Mouse (Mus musculus) bone marrow, adult 2 months (tissue): Measurements from ENCODE around the gene Sart1. TPM values are rescaled to one million over a fixed set of nuclear protein-coding genes. Genes with fewer than 3 reads are reported as not detected.

Experiments
- H3K27ac ChIP-seq: fragments of 200-500 bp; 2 replicates; pipeline ENCODE4 v1.5.1; 2012; ENCODE audit warnings: low read depth, mild to moderate bottlenecking, control low read depth, inconsistent platforms, low read length; ENCODE audit not compliant: control insufficient read depth, poor library complexity, insufficient read depth
- H3K4me1 ChIP-seq: fragments of 200-500 bp; 2 replicates; pipeline ENCODE4 v1.6.1; 2011; ENCODE audit warnings: low read length; ENCODE audit not compliant: control insufficient read depth, insufficient read depth
- H3K4me3 ChIP-seq: fragments of 200-500 bp; replicated peaks from 2 replicates; pipeline ENCODE3; 2011; ENCODE audit warnings: mild to moderate bottlenecking, low read depth, low read length, control low read depth; ENCODE audit not compliant: control insufficient read depth
- CTCF ChIP-seq: fragments of 200-500 bp; IDR thresholded peaks from 2 replicates; pipeline ENCODE4 v1.5.1; 2011; ENCODE audit warnings: low read length, control low read depth; ENCODE audit not compliant: control insufficient read depth, insufficient read depth
- POLR2A ChIP-seq: fragments of 200-500 bp; IDR thresholded peaks from 2 replicates; pipeline ENCODE4 v1.6.1; 2011; ENCODE audit warnings: low read depth, mild to moderate bottlenecking, control low read depth, low read length, borderline replicate concordance; ENCODE audit not compliant: control insufficient read depth
- WGBS: fragments of 180-500 bp; shearing (Covaris S2); methylation state at CpG from one replicate; pipeline ENCODE4 v1.1.7; 2018; 5-methylcytosine and 5-hydroxymethylcytosine counted together
- polyA plus RNA-seq: library from polyadenylated mRNA; stranded (reverse); fragments of >200 nt; gene quantifications from 2 replicates; pipeline ENCODE4 v1.2.4, GENCODE M21; 2011; ENCODE audit warnings: low replicate concordance; ENCODE audit not compliant: missing spikeins, insufficient read depth, insufficient read length

Gene Sart1
- polyA plus RNA-seq, 1 experiment, result 213 TPM

GRCm38 (mm10) chr19:5334741-5335140 lies 53.8 kb downstream of the Sart1 start:
- WGBS, result 82% methylated on average over 5 of the region's 5 CpGs
- H3K4me1 ChIP-seq, result no peaks in the 10 kb centered on the region
- H3K27ac ChIP-seq, result no peak overlapping the region
- TF ChIP-seq POLR2A (no peak), CTCF (no peak)
- no peak overlapping the region for H3K4me3 ChIP-seq

GRCm38 (mm10) chr19:5327970-5328369 lies 60.5 kb downstream of the Sart1 start:
- TF ChIP-seq CTCF, result no peak
- no peak for TF ChIP-seq POLR2A
- Histone ChIP-seq H3K4me3 (no peak overlapping the region), H3K27ac (no peak overlapping the region), H3K4me1 (peaks cover 1% of the 10 kb centered on the region; the same call in 1 of the 2 replicates)
- WGBS, result 81% methylated on average over 19 of the region's 19 CpGs

Other genes starting within 250 kb of the Sart1 start
- gene Pacs1, start 115.6 kb downstream of the Sart1 start, polyA plus RNA-seq, result 12.0 and 16.5 TPM in 2 replicates
- 83.5 and 101 TPM in 2 replicates for gene Sf3b2, start 93.2 kb downstream of the Sart1 start, polyA plus RNA-seq
- gene Gal3st3, start 90.4 kb downstream of the Sart1 start, polyA plus RNA-seq, result 0.82 TPM in 1 of 2 replicates, not detected in the other
- gene Catsper1, start 53.0 kb downstream of the Sart1 start, polyA plus RNA-seq, result not detected in 2 replicates
- not detected in 2 replicates for gene Cst6, start 39.1 kb downstream of the Sart1 start, polyA plus RNA-seq
- 26.5 and 37.8 TPM in 2 replicates for gene Eif1ad, start 22.0 kb downstream of the Sart1 start, polyA plus RNA-seq
- gene Banf1, start 21.5 kb downstream of the Sart1 start, polyA plus RNA-seq, result 117 and 121 TPM in 2 replicates
- not detected in 2 replicates for gene Tsga10ip, start 13.8 kb upstream of the Sart1 start, polyA plus RNA-seq
- gene Drap1, start 36.3 kb upstream of the Sart1 start, polyA plus RNA-seq, result 169 and 195 TPM in 2 replicates
- 7.0 and 21.5 TPM in 2 replicates for gene AI837181, start 36.4 kb upstream of the Sart1 start, polyA plus RNA-seq
- gene Fosl1, start 58.8 kb upstream of the Sart1 start, polyA plus RNA-seq, result not detected in 2 replicates
- gene Ccdc85b, start 69.2 kb upstream of the Sart1 start, polyA plus RNA-seq, result 4.3 and 8.0 TPM in 2 replicates
- 76.0 and 88.6 TPM in 2 replicates for gene Fibp, start 71.9 kb upstream of the Sart1 start, polyA plus RNA-seq
- gene Ctsw, start 79.8 kb upstream of the Sart1 start, polyA plus RNA-seq, result 9.5 and 20.6 TPM in 2 replicates
- gene Efemp2, start 85.3 kb upstream of the Sart1 start, polyA plus RNA-seq, result 229 and 236 TPM in 2 replicates
- 43.1 and 55.9 TPM in 2 replicates for gene Mus81, start 99.7 kb upstream of the Sart1 start, polyA plus RNA-seq
- 441 and 478 TPM in 2 replicates for gene Cfl1, start 101.8 kb upstream of the Sart1 start, polyA plus RNA-seq
- gene 1700020D05Rik, start 115.1 kb upstream of the Sart1 start, polyA plus RNA-seq, result 4.0 and 4.8 TPM in 2 replicates
- gene Snx32, start 121.8 kb upstream of the Sart1 start, polyA plus RNA-seq, result 15.6 and 32.5 TPM in 2 replicates
- gene Ovol1, start 171.9 kb upstream of the Sart1 start, polyA plus RNA-seq, result not detected in 2 replicates
- gene Ap5b1, start 179.3 kb upstream of the Sart1 start, polyA plus RNA-seq, result 7.4 and 12.4 TPM in 2 replicates
- gene Rnaseh2c, start 213.2 kb upstream of the Sart1 start, polyA plus RNA-seq, result 68.6 and 132 TPM in 2 replicates
- 41.5 and 87.3 TPM in 2 replicates for gene Kat5, start 221.5 kb upstream of the Sart1 start, polyA plus RNA-seq
- gene Rela, start 248.8 kb upstream of the Sart1 start, polyA plus RNA-seq, result 17.3 and 36.3 TPM in 2 replicates